Mouse (Mus musculus) ZHBTc4 (cell line): Measurements from ENCODE around the gene Slc46a1.

ENCODE experiments used
- DNase-seq: peaks from one replicate; pipeline ENCODE4 v3.0.0-alpha.2; 2011; ENCODE audit warnings: low read depth, low spot score

Gene Slc46a1

DNA sequence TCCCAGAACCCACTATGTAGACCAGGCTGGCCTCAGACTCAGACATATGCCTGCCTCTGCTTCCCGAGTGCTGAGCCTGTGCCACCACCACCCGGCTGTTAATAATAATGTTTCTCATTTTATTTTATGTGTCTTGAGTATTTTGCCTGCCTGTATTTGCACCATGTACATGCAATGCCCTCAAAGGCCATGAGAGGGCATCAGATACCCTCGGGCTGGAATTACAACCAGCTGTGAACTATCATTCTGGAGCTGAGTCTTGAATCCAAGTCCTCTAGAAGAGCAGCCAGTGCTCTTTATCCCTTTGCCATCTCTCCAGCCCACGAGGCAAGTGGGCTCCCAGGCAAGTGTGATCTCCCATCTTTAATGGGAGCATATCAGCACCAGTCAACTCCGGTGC, 10.2 kb upstream of the Slc46a1 start:
- DNase-seq: peak; percentile 83

DNA sequence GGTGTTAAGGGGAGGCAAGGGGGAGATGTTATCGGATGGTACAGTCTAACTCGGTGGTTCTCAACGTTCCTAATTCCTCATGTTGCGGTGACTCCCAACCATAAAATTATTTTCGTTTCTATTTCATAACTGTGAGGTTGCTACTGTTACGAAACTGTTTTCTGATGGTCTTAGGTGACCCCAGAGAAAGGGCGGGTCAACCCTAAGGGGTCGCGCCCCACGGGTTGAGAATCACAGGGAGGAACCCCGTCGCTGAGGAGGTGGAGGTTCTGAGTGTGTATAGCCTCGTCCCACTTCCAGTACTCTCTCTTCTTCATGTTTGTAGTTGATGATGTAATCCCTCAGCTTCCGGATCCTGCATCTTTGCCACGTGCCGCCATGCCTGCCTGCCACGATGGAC, 6.8 kb upstream of the Slc46a1 start:
- no peak for DNase-seq

DNA sequence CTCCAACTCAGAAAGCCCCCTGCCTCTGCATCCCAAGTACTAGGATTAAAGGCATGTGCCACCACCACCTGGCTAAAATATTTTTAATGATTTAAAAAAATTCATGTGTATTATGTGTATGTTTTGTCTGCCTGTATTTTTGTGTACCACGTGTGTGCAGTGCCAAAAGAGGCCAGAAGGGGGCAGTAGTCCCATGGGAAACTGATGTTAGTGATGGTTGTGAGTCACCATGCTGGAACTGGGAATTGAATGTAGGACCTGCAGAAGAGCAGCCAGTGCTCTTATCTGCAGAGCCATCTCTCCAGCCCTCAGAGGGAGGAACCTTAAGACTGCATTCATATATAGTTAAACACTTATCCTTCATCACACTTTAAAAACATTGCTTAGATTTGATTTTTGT, 3.6 kb upstream of the Slc46a1 start:
- peak; percentile 76 for DNase-seq

- DNase-seq: no peak
Observed at GRCm38 (mm10) chr11:78462669-78463068, 2.8 kb upstream of the Slc46a1 start.

- peak; percentile 64 for DNase-seq
Observed at GRCm38 (mm10) chr11:78463286-78464036, 2.0 kb upstream of the Slc46a1 start.

DNA sequence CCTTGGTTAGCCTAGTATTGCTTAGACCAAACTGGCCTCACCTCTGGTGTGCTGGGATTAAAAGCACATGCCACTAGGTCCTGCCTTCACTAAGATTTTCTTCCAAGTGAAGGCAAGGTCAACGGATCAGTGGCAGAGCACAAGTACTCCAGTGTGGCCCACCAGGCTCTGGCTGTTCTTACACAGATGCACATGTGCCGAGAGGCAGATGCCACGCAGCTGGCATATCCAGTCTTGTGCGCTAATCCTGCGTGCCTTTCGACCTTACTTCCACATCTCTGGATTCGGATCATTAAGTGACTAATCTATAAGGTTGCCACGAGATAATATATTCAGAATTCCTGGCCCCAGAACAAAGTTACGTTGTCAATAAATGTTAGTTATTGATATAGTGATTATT, 381 bp upstream of the Slc46a1 start:
- DNase-seq: peak; percentile 12

GRCm38 (mm10) chr11:78466242-78466912, 880 bp downstream of the Slc46a1 start:
- no peak for DNase-seq

GRCm38 (mm10) chr11:78467515-78467914, 2.0 kb downstream of the Slc46a1 start:
- DNase-seq: no peak

GRCm38 (mm10) chr11:78467932-78468331, 2.4 kb downstream of the Slc46a1 start:
- DNase-seq: no peak

DNA sequence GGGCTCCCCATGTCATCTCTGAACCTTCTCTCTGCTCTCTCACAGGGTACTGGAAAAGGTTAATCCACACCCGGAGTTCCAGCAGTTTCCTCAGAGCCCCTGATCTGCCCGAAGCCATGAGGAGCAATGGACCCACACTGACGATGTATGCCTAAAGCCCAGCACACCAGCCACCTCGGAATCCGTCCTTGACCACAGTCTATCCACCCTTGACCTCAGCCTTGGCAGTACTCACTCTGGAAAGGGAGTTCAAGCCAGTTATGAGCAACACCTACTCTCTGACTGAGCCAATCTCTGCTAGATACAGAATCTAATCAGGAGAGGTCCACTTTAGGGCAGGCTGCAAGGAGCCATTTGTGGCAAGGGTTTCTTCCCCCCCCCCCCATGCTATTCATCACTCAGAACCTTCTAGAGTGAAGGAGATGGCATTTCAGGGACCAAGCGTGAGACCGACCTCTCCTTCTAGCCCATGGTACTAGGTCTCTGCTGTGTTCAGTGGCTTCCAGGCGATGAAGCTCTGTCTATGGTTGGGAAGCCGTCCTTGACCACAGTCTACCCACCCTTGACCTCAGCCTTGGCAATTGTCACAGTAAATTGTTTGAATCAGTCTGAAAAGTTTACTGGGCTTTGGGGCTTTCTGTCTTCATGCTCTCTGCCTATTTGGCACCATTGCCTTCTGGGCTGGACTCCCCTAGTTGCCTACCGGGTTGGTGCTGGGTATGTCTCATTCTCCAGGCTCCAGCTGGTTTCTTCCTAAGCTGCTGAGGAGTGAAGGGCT, 6.0 kb downstream of the Slc46a1 start:
- DNase-seq: no peak

DNA sequence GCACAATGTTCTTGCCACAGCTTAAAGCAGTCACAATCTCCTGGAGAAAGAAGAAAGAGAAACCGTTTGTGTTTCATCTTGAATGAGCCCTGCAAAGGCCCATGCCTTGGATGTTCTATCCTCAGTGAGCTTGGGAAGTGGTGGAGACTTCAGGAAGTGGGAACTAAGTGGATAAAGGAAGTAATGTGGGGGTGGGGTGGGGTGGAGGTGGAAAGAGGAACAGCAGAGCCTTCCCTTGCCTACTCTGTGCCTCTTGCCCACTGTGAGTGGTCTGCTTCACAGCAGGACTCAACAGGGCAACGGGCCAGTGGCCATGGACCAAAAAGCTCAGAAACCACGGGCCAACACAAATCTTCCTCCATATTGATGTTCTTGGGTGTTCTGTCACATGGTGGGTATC, 9.8 kb downstream of the Slc46a1 start:
- no peak for DNase-seq

GRCm38 (mm10) chr11:78483639-78484038, 18.1 kb downstream of the Slc46a1 start:
- DNase-seq: peak; percentile 60

- peak; percentile 87 for DNase-seq
Observed at GRCm38 (mm10) chr11:78488168-78488567, 22.7 kb downstream of the Slc46a1 start.

GRCm38 (mm10) chr11:78490781-78491241, 25.3 kb downstream of the Slc46a1 start:
- peak; percentile 81 for DNase-seq

DNA sequence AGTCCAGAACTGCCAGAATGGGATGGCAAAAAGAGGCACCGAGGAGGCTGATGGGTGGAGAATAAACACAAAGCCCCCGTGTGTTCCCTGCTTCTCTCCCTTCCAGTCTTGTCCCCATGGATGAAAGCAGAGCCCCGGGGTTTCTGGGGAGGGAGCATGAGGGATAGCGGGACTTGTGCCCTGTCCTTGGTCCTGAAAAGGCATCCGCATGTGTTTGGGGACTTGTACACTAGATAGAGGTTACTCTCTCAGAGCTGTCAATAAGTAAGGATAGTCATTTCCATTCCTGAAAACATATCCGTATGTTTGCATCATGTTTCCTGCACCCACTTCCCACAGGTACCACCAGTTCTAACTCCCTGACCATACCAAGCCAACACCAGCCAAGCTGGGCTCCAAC, 30.4 kb downstream of the Slc46a1 start:
- peak; percentile 75 for DNase-seq

DNA sequence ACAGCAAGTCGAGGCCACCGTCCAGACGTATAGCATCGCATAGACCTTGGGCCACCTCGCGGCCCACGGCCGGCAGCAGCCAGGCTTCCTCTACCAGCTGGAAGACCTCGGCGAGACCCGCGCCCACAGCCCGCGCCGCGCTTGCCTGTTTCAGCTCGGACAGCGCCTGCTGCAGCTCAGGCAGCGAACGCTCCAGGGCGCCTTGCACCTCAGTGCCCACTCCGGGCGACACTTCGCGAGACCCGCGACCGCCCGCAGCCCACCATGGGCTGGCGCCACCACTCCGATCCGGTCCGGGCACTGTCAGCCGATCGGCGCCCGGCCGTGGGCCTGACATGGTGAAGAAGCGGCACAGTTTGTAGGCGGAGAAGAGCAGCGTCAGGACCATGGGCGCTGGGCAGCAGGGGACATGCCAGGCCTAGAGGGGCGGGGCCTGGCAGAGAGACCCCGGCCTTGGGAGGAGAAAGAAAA, 31.6 kb downstream of the Slc46a1 start:
- peak; percentile 38 for DNase-seq

DNA sequence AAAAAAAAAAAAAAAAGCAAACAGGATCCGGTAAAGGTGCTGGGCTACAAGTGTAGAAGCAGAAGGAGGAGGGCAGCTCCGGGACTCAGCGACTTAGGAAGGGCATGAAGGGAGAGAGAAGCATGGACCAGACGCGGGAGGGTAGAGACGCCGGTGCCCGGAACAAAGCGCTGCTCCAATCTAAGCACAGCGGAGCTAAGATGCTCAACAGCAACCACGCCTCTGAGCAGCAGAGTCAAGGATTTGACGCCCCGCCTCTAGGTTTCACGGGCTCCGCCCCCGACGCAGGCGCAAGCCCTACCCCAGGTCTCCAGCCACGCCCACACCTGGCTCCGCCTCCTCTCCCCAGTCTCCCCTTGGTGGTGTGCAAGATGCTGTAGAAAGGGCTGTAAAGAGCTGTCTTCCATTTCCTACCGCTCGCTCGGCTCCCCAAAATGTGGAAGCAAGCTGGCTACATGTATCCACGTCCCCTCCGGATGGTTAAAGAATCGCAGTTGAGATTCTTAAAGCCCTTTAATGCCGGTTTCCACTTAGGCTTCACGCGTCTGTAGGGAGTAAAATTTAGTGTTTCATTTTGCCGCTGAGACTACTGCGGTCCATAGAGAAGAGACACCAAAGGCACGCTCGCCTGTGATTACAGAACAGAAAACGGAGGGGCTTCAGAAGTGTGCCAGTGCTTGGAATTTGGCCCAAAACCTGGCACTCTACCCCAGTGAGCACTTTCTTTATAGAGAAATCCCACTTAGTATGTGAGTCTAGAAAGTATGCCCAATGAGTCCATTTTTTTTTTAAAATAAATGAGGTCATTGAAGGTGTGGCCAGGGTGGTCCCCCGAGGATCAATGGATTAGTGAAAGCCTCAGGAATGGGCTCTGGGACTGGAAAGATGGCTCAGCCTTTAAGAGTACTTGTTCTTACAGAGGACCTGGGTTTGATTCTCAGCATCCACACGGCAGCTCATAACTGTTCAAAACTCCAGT, 32.3 kb downstream of the Slc46a1 start, which contains the start of gene Sarm1:
TSS of gene Sarm1 (minus strand) at position 211 of the 979 bp plus-strand sequence.
- DNase-seq: peak; percentile 98

DNA sequence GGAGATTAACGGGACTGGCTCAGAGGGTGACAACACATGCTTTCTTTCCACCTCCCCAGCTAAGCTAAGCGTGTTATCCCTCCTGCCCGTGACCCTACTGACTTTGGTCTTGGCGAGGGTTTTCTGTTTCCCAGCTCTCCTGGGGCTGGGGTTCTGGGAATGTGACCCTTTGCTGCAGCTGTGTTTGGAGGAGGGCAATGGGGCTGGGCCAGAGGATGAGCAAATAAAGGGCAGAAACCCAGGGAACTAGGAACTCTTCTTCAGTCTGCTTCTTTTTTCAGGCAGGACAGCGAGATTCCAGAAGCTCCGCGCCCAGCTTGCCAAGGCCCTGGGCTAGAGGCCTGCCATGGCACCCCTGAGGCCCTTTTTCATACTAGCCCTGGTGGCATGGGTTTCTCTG, 33.5 kb downstream of the Slc46a1 start, which contains the start of gene Vtn:
TSS of gene Vtn (plus strand) at position 88 of the 400 bp plus-strand sequence.
- no peak for DNase-seq

- no peak for DNase-seq
Observed at GRCm38 (mm10) chr11:78499543-78499942, 34.0 kb downstream of the Slc46a1 start.

DNA sequence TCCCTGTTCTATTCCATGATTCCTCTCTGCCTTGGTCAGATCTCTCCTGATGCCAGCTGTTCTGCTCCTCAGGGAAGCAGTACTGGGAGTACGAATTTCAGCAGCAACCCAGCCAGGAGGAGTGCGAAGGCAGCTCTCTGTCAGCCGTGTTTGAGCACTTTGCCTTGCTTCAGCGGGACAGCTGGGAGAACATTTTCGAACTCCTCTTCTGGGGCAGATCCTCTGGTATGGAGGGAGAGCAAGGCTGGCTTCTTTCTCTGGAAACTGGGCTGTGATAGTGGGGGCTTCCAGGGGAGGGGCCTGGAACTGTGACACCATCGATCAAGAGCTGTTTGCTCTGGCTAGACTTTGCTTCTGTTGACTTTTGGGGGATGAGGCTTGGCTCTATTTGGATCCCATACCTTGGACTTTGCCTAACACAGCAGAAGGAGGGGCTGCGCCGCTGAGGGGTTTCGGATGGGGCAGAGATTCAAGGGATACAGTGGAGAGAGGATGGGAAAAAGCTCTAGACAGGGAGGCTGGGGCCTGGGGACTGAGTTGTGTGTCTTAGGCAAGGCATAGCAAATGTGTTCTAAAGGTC, 35.2 kb downstream of the Slc46a1 start:
- DNase-seq: no peak
